Mouse (Mus musculus) heart, postnatal 25 days (tissue): ENCODE data around the gene Zfand5. TPM values are rescaled to one million over a fixed set of nuclear protein-coding genes. Genes with fewer than 3 reads are reported as not detected.
"Not testable (repeated sequence)": the region's sequence is repeated elsewhere in the genome, so short reads cannot be mapped to it uniquely, and the experiment has no call there.

Source experiments
- DNase-seq: peaks from one replicate; pipeline ENCODE4 v3.0.0; 2022; ENCODE audit warnings: low spot score
- intact Hi-C: fragments of 180-260 bp; cut with DNase I; formaldehyde crosslinking; loops from one replicate; pipeline ENCODE4 v1.15.1; 2025
- total RNA-seq, 2 experiments: library from RNA; stranded (reverse); gene quantifications; 2 replicates each; pipeline ENCODE4 v1.2.3; 2021

Gene Zfand5
- 100 to 1,000 TPM; 114 to 126 TPM for total RNA-seq

- intact Hi-C loops: loop anchor here (2.0 to 10.0 kb wide), 4 partner anchors 125 to 293 kb away; partner anchors contain the start of gene Gda
- peak; percentile 96 for DNase-seq
These were observed at the start of gene Zfand5 for GRCm38 (mm10) chr19:21271741-21272654. Zfand5 (plus strand) TSS chr19:21272278.

- intact Hi-C loops: no loop called here
- DNase-seq: peak; percentile 0
These were observed 44.9 kb upstream of the Zfand5 start for GRCm38 (mm10) chr19:21227131-21227530.

GRCm38 (mm10) chr19:21227754-21228153 lies 44.3 kb upstream of the Zfand5 start:
- intact Hi-C loops: no loop called here
- DNase-seq: no peak

GRCm38 (mm10) chr19:21248730-21249129 lies 23.3 kb upstream of the Zfand5 start:
- intact Hi-C loops, DNase-seq: not testable (repeated sequence)

GRCm38 (mm10) chr19:21253846-21254245 lies 18.2 kb upstream of the Zfand5 start:
- intact Hi-C loops: no loop called here
- no peak for DNase-seq

GRCm38 (mm10) chr19:21255920-21256319 lies 16.2 kb upstream of the Zfand5 start:
- no peak for DNase-seq
- intact Hi-C loops: no loop called here

GRCm38 (mm10) chr19:21259453-21259852 lies 12.6 kb upstream of the Zfand5 start:
- DNase-seq: no peak
- intact Hi-C loops: no loop called here

- DNase-seq: no peak
- intact Hi-C loops: loop anchor here (10.0 kb wide), 1 partner anchor 85 kb away; no protein-coding TSS in a partner anchor
These were observed 11.8 kb upstream of the Zfand5 start for GRCm38 (mm10) chr19:21260280-21260679.

- intact Hi-C loops: loop anchor here (5.0 to 10.0 kb wide), 3 partner anchors 124 to 294 kb away; partner anchors contain the start of gene Gda
- DNase-seq: no peak
These were observed 892 bp upstream of the Zfand5 start for GRCm38 (mm10) chr19:21271186-21271585.

- intact Hi-C loops: loop anchor here (2.0 to 10.0 kb wide), 4 partner anchors 125 to 292 kb away; partner anchors contain the start of gene Gda
- peak; percentile 53 for DNase-seq
These were observed 692 bp downstream of the Zfand5 start for GRCm38 (mm10) chr19:21272655-21273284.

- intact Hi-C loops: loop anchor here (2.0 to 10.0 kb wide), 4 partner anchors 126 to 291 kb away; partner anchors contain the start of gene Gda
- no peak for DNase-seq
These were observed 1.4 kb downstream of the Zfand5 start for GRCm38 (mm10) chr19:21273440-21273839.

- intact Hi-C loops: loop anchor here (5.0 to 10.0 kb wide), 3 partner anchors 127 to 291 kb away; partner anchors contain the start of gene Gda
- DNase-seq: peak; percentile 38
These were observed 2.1 kb downstream of the Zfand5 start for GRCm38 (mm10) chr19:21274181-21274591.

- intact Hi-C loops: loop anchor here (5.0 to 10.0 kb wide), 4 partner anchors 98 to 290 kb away; partner anchors contain the start of gene Gda
- no peak for DNase-seq
These were observed 2.6 kb downstream of the Zfand5 start for GRCm38 (mm10) chr19:21274714-21275113.

GRCm38 (mm10) chr19:21276317-21276716 lies 4.2 kb downstream of the Zfand5 start:
- DNase-seq: no peak
- intact Hi-C loops: loop anchor here (5.0 to 10.0 kb wide), 3 partner anchors 96 to 288 kb away; partner anchors contain the start of gene Gda

GRCm38 (mm10) chr19:21286421-21287097 lies 14.5 kb downstream of the Zfand5 start:
- intact Hi-C loops: loop anchor here (5.0 kb wide), 1 partner anchor 46 kb away; no protein-coding TSS in a partner anchor
- no peak for DNase-seq

- no peak for DNase-seq
These were observed 25.3 kb downstream of the Zfand5 start for GRCm38 (mm10) chr19:21297411-21297810.

GRCm38 (mm10) chr19:21301787-21302186 lies 29.7 kb downstream of the Zfand5 start:
- DNase-seq: no peak
- intact Hi-C loops: no loop called here

More at GRCm38 (mm10) chr19:21297411-21297810, 25.3 kb downstream of the Zfand5 start:
- intact Hi-C loops: no loop called here

- DNase-seq: no peak
- intact Hi-C loops: no loop called here
These were observed 35.7 kb downstream of the Zfand5 start for GRCm38 (mm10) chr19:21307755-21308154.

- DNase-seq, intact Hi-C loops: not testable (repeated sequence)
These were observed 38.3 kb downstream of the Zfand5 start for GRCm38 (mm10) chr19:21310364-21310763.

GRCm38 (mm10) chr19:21315701-21316100 lies 43.6 kb downstream of the Zfand5 start:
- intact Hi-C loops: no loop called here
- DNase-seq: no peak
